Mouse (Mus musculus) lung, postnatal 0 days (tissue): ENCODE data around the gene Hmgcl. TPM values are rescaled to one million over a fixed set of nuclear protein-coding genes. Genes with fewer than 3 reads are reported as not detected.
A peak's percentile ranks its signal among the peaks of the same experiment; 100 is the strongest.
"Not testable (repeated sequence)": the region's sequence is repeated elsewhere in the genome, so short reads cannot be mapped to it uniquely, and the experiment has no call there.

Experiments used
- ATAC-seq: fragments of 200-750 bp; cut with Nextera tagmentation; 2 replicates; pipeline ENCODE4 v1.8.0; 2017; ENCODE audit warnings: moderate library complexity
- DNase-seq: peaks from one replicate; pipeline ENCODE4 v3.0.0-alpha.2; 2016; ENCODE audit warnings: low spot score
- H3K27ac ChIP-seq: fragments of 300-500 bp; sonication (generic); 2 replicates; pipeline ENCODE4 v1.5.1; 2014; ENCODE audit warnings: antibody characterized with exemption, mild to moderate bottlenecking, low read length, mixed read lengths
- H3K27me3 ChIP-seq: fragments of 300-500 bp; sonication (generic); replicated peaks from 2 replicates; pipeline ENCODE4 v1.6.1; 2014; ENCODE audit warnings: low read length, mixed read lengths; ENCODE audit not compliant: insufficient read depth
- H3K36me3 ChIP-seq: fragments of 300-500 bp; sonication (generic); 2 replicates; pipeline ENCODE4 v1.6.1; 2014; ENCODE audit warnings: low read length, mixed read lengths; ENCODE audit not compliant: insufficient read depth
- H3K4me1 ChIP-seq: fragments of 300-500 bp; sonication (generic); 2 replicates; pipeline ENCODE4 v1.6.1; 2014; ENCODE audit warnings: antibody characterized with exemption, low read depth, low read length, mixed read lengths; ENCODE audit not compliant: insufficient read depth
- H3K4me2 ChIP-seq: fragments of 300-500 bp; sonication (generic); replicated peaks from 2 replicates; pipeline ENCODE4 v1.6.1; 2014; ENCODE audit warnings: low read depth, mild to moderate bottlenecking, low read length, moderate library complexity, mixed read lengths
- H3K4me3 ChIP-seq: fragments of 300-500 bp; sonication (generic); 2 replicates; pipeline ENCODE4 v1.5.1; 2014; ENCODE audit warnings: low read depth, low read length
- H3K9ac ChIP-seq: fragments of 300-500 bp; sonication (generic); replicated peaks from 2 replicates; pipeline ENCODE4 v1.6.1; 2014; ENCODE audit warnings: low read depth, mild to moderate bottlenecking
- H3K9me3 ChIP-seq: fragments of 300-500 bp; sonication (generic); 2 replicates; pipeline ENCODE4 v1.6.1; 2016; ENCODE audit warnings: low read length, mixed read lengths
- CTCF ChIP-seq: IDR thresholded peaks from 2 replicates; pipeline ENCODE4 v1.5.1; 2016; ENCODE audit warnings: antibody characterized with exemption, mild to moderate bottlenecking
- EP300 ChIP-seq: IDR thresholded peaks from 2 replicates; pipeline ENCODE4 v1.6.1; 2016; ENCODE audit warnings: antibody characterized with exemption, mild to moderate bottlenecking, control low read depth
- whole genome bisulfite sequencing: fragments of 180-500 bp; shearing (Covaris S2); extraction: QIAGEN DNeasy Blood & Tissue Kit; methylation state at CpG from one replicate; pipeline ENCODE4 v1.1.7; 2014; 5-methylcytosine and 5-hydroxymethylcytosine counted together
- polyA plus RNA-seq: library from polyadenylated mRNA; unstranded; fragments of >200 nt; fragmentation: Nextera tagmentation; extraction: Ambion mirVana; gene quantifications from 2 replicates; pipeline ENCODE4 v1.2.1, GENCODE M21; 2015

The Hmgcl gene
- polyA plus RNA-seq, 1 experiment from 2014 or later: 67.7 TPM

- peak overlapping the region; percentile 92 for H3K4me3 ChIP-seq
- peak overlapping the region; percentile 54 for H3K27ac ChIP-seq
- peak overlapping the region; percentile 69 for H3K9ac ChIP-seq
- WGBS: under 1% methylated on average over 23 of the region's 35 CpGs
- no peaks in the 10 kb centered on the region for H3K9me3 ChIP-seq
- ATAC-seq (peak; percentile 24), DNase-seq (peak; percentile 25)
- peaks cover 16% of the 10 kb centered on the region; the same call in 1 of the 2 replicates for H3K36me3 ChIP-seq
- TF ChIP-seq CTCF (no peak; the same call in 1 of the 2 replicates), EP300 (no peak)
- H3K4me1 ChIP-seq: peaks cover 4% of the 10 kb centered on the region; the same call in 1 of the 2 replicates
- H3K27me3 ChIP-seq: no peaks in the 10 kb centered on the region
- H3K4me2 ChIP-seq: peak overlapping the region; percentile 95
These were observed 25.7 kb downstream of the Hmgcl start for GRCm38 (mm10) chr4:135971805-135972555.

- 0 out of 2 replicates have a peak, but pooled peaks have one; percentile 15 for TF ChIP-seq CTCF
- no peak for TF ChIP-seq EP300
- DNase-seq: peak; percentile 93
- peaks cover 14% of the 10 kb centered on the region; the same call in 1 of the 2 replicates for H3K36me3 ChIP-seq
- H3K4me3 ChIP-seq: peak within 1 kb of the TSS; percentile 92
- H3K4me1 ChIP-seq: peaks cover 4% of the 10 kb centered on the region; the same call in 1 of the 2 replicates
- no peaks in the 10 kb centered on the region for H3K27me3 ChIP-seq
- peak within 1 kb of the TSS; percentile 54 for H3K27ac ChIP-seq
- WGBS: under 1% methylated on average over 19 of the region's 19 CpGs
- H3K4me2 ChIP-seq: peak within 1 kb of the TSS; percentile 95
- peak; percentile 90 for ATAC-seq
- peak within 1 kb of the TSS; percentile 69 for H3K9ac ChIP-seq
- no peaks in the 10 kb centered on the region for H3K9me3 ChIP-seq
These were observed 26.3 kb downstream of the Hmgcl start, which contains the start of gene Lypla2 for GRCm38 (mm10) chr4:135972556-135972906. Gene Lypla2 (minus strand): TSS chr4:135972626.

DNA sequence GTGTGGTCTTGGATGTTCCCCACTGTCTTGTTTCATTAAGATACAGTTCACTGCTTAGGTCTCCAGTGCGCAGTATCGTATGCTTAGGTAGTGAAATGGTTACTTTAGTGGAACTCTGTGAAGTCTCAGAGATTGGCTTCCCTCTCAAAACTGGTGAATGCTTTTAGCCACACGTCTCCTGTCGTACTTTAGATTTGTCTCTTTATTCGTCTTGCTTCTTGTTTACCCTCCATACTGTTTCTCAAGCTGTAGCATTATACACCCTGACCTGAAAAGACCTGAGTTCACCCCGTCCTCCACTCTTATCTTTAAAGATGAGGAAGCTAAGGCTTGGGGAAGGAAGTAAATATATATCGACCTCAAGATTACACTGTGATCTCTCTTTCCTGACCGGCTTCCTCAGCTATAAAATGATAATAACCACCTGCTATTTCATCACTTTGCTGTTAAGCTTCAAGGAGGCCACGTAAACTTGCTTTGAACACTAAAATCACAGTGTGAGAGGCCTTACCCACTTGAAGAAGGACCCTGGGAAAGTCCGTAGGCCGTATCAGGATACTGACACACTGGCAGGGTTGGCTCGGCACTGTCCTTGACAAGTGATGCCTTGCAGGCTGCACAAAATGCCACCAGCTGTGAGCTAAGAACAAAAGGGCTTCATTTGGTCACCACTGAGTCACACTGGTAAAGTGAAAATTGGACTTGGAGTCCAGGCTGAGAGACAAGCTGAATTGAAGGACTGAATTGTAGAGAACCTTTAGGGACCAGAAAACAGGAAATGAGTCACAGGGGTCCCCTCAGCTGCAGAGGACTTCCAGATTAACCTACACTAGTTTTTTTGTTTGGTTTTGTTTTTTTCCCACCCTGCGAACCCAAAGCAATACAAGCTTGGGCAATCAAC lies 26.9 kb downstream of the Hmgcl start:
- peak overlapping the region; percentile 95 for H3K4me2 ChIP-seq
- peak overlapping the region; percentile 69; the same call in 1 of the 2 replicates for H3K9ac ChIP-seq
- H3K27ac ChIP-seq: 0 out of 2 replicates have a peak overlapping the region, but pooled peaks have one; percentile 3
- no peaks in the 10 kb centered on the region for H3K9me3 ChIP-seq
- no peaks in the 10 kb centered on the region for H3K27me3 ChIP-seq
- H3K4me1 ChIP-seq: peaks cover 4% of the 10 kb centered on the region; the same call in 1 of the 2 replicates
- no peak for DNase-seq
- TF ChIP-seq CTCF: no peak
- TF ChIP-seq EP300: no peak
- WGBS: 50% methylated on average over 13 of the region's 13 CpGs
- H3K36me3 ChIP-seq: peaks cover 9% of the 10 kb centered on the region; the same call in 1 of the 2 replicates
- H3K4me3 ChIP-seq: peak overlapping the region; percentile 92
- no peak for ATAC-seq

- TF ChIP-seq EP300 (no peak), CTCF (no peak)
- ATAC-seq: no peak
These were observed 29.9 kb downstream of the Hmgcl start for GRCm38 (mm10) chr4:135976146-135976545.

DNA sequence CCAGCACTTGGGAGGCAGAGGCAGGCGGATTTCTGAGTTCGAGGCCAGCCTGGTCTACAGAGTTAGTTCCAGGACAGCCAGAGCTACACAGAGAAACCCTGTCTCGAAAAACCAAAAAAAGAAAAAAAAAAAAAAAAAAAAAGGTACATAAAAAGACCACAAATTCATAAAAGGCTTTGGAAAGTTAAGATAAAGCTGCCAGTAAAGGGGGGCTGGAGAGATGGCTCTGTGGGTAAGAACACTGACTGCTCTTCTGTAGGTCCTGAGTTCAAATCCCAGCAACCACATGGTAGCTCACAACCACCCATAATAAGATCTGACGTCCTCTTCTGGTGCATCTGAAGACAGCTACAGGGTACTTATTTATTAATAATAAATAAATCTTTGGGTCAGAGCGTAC lies 34.0 kb downstream of the Hmgcl start:
- H3K4me3 ChIP-seq, ATAC-seq, DNase-seq, H3K4me2 ChIP-seq, H3K9me3 ChIP-seq, H3K27me3 ChIP-seq, H3K27ac ChIP-seq, H3K9ac ChIP-seq, H3K4me1 ChIP-seq: not testable (repeated sequence)
- H3K36me3 ChIP-seq: 0 out of 2 replicates have a peak, but pooled peaks cover 10% of the 10 kb centered on the region
- 98% methylated on average over 5 of the region's 5 CpGs for WGBS

More at GRCm38 (mm10) chr4:135976146-135976545, 29.9 kb downstream of the Hmgcl start:
- WGBS: 92% methylated on average over 12 of the region's 12 CpGs
- H3K27ac ChIP-seq: no peak overlapping the region
- no peak overlapping the region for H3K9ac ChIP-seq
- no peak overlapping the region for H3K4me3 ChIP-seq
- H3K4me1 ChIP-seq: peaks cover 4% of the 10 kb centered on the region; the same call in 1 of the 2 replicates
- no peaks in the 10 kb centered on the region for H3K9me3 ChIP-seq
- H3K27me3 ChIP-seq: no peaks in the 10 kb centered on the region
- no peak overlapping the region for H3K4me2 ChIP-seq
- no peak for DNase-seq
- H3K36me3 ChIP-seq: 0 out of 2 replicates have a peak, but pooled peaks cover 4% of the 10 kb centered on the region

DNA sequence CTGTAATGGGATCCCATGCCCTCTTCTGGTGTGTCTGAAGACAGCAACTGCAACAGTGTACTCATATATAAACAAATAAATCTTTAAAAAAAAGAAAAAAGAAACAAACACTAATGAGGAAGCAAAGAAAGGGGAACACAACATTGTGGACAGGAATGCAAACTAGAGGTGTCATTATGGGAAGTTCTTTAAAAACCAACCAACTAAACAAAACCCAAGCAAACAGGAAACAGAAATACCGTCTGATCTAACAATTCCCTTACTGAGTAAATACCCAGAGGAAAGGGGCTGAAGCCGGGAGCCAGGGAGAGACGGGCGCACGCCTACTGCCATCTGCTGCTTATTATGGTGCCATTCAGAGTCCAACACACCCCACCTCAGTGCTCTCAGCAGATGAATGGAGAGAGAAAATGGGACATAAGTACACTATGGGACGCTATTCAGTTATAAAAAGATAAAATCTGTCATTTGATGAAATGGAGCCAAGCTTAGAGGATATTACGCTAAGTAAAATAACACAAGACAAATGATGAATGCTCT lies 35.3 kb downstream of the Hmgcl start:
- H3K27ac ChIP-seq: no peak overlapping the region
- no peaks in the 10 kb centered on the region for H3K9me3 ChIP-seq
- no peaks in the 10 kb centered on the region for H3K27me3 ChIP-seq
- no peak overlapping the region for H3K4me2 ChIP-seq
- H3K4me1 ChIP-seq: peaks cover 8% of the 10 kb centered on the region; the same call in 1 of the 2 replicates
- H3K9ac ChIP-seq: no peak overlapping the region
- no peak for TF ChIP-seq EP300
- no peak for TF ChIP-seq CTCF
- ATAC-seq: no peak
- no peak overlapping the region for H3K4me3 ChIP-seq
- WGBS: 61% methylated on average over 7 of the region's 7 CpGs
- peak; percentile 43 for DNase-seq
- 0 out of 2 replicates have a peak, but pooled peaks cover 10% of the 10 kb centered on the region for H3K36me3 ChIP-seq
